Mouse (Mus musculus) C2C12 (cell line): ENCODE data around the gene Mccc2. TPM values are rescaled to one million over a fixed set of nuclear protein-coding genes. Genes with fewer than 3 reads are reported as not detected.
"Not testable (repeated sequence)": the region's sequence is repeated elsewhere in the genome, so short reads cannot be mapped to it uniquely, and the experiment has no call there.

Experiments used
- H3K27me3 ChIP-seq: one replicate; pipeline ENCODE4 v1.6.1; 2011; ENCODE audit not compliant: control insufficient read depth, insufficient read depth, insufficient read length
- H3K36me3 ChIP-seq: one replicate; pipeline ENCODE4 v1.6.1; 2011; ENCODE audit not compliant: control insufficient read depth, insufficient read depth
- H3K4me3 ChIP-seq: one replicate; pipeline ENCODE4 v1.5.1; 2011; ENCODE audit warnings: mild to moderate bottlenecking, control low read depth; ENCODE audit not compliant: poor library complexity, insufficient read depth, severe bottlenecking
- H3K79me2 ChIP-seq: one replicate; pipeline ENCODE4 v1.6.1; 2011; ENCODE audit not compliant: control insufficient read depth, insufficient read depth
- H3K79me3 ChIP-seq: one replicate; pipeline ENCODE4 v1.6.1; 2011; ENCODE audit warnings: low read depth, control low read depth
- H3ac ChIP-seq: one replicate; pipeline ENCODE3; 2011; ENCODE audit warnings: low read depth; ENCODE audit not compliant: control insufficient read depth, insufficient read length
- CEBPB ChIP-seq: IDR thresholded peaks from one replicate; pipeline ENCODE4 v1.6.1; 2011; ENCODE audit warnings: low read depth, mild to moderate bottlenecking, control low read depth, moderate library complexity
- CTCF ChIP-seq: IDR thresholded peaks from one replicate; pipeline ENCODE4 v1.5.1; 2011; ENCODE audit not compliant: control insufficient read depth, insufficient read depth, insufficient read length
- FOSL1 ChIP-seq: IDR thresholded peaks from one replicate; pipeline ENCODE4 v1.8.0; 2011; ENCODE audit warnings: mild to moderate bottlenecking, low read length; ENCODE audit not compliant: poor library complexity, insufficient read depth, severe bottlenecking
- MAX ChIP-seq: IDR thresholded peaks from one replicate; pipeline ENCODE4 v1.6.1; 2011; ENCODE audit warnings: mild to moderate bottlenecking, control low read depth
- MYOD1 ChIP-seq: IDR thresholded peaks from one replicate; pipeline ENCODE4 v1.6.1; 2011; ENCODE audit warnings: low read depth; ENCODE audit not compliant: control insufficient read depth, insufficient read length
- MYOG ChIP-seq: IDR thresholded peaks from one replicate; pipeline ENCODE4 v1.6.1; 2011; ENCODE audit not compliant: control insufficient read depth, insufficient read length; ENCODE audit errors: extremely low read depth
- USF1 ChIP-seq: IDR thresholded peaks from one replicate; pipeline ENCODE4 v1.6.1; 2011; ENCODE audit warnings: low read depth, mild to moderate bottlenecking, control low read depth, moderate library complexity
- long read RNA-seq, 2 experiments: library from polyadenylated mRNA; unstranded; transcript quantifications; one replicate each; pipeline ENCODE4 v2.0.0; 2019 to 2020
- polyA plus RNA-seq: library from polyadenylated mRNA; unstranded; fragments of >200 nt; fragmentation: generic; extraction: Trizol; gene quantifications from one replicate; pipeline ENCODE4 v1.2.1, GENCODE M21; 2012; ENCODE audit warnings: missing spikeins

Mccc2 gene
- 7.8 TPM for polyA plus RNA-seq
- long read RNA-seq, experiment 1, transcript Mccc2-201 (17 exons, 2,123 nt) = major isoform, 17 of 28 reads
- long read RNA-seq, experiment 1, partial matches to known transcripts = 2 of 28 reads
- long read RNA-seq, experiment 1, other reads (novel, unspliced or antisense) = 9 of 28 reads
- long read RNA-seq, experiment 2, transcript Mccc2-201 (17 exons, 2,123 nt) = major isoform, 77 of 89 reads
- long read RNA-seq, experiment 2, partial matches to known transcripts = 0 of 89 reads
- long read RNA-seq, experiment 2, other reads (novel, unspliced or antisense) = 12 of 89 reads

DNA sequence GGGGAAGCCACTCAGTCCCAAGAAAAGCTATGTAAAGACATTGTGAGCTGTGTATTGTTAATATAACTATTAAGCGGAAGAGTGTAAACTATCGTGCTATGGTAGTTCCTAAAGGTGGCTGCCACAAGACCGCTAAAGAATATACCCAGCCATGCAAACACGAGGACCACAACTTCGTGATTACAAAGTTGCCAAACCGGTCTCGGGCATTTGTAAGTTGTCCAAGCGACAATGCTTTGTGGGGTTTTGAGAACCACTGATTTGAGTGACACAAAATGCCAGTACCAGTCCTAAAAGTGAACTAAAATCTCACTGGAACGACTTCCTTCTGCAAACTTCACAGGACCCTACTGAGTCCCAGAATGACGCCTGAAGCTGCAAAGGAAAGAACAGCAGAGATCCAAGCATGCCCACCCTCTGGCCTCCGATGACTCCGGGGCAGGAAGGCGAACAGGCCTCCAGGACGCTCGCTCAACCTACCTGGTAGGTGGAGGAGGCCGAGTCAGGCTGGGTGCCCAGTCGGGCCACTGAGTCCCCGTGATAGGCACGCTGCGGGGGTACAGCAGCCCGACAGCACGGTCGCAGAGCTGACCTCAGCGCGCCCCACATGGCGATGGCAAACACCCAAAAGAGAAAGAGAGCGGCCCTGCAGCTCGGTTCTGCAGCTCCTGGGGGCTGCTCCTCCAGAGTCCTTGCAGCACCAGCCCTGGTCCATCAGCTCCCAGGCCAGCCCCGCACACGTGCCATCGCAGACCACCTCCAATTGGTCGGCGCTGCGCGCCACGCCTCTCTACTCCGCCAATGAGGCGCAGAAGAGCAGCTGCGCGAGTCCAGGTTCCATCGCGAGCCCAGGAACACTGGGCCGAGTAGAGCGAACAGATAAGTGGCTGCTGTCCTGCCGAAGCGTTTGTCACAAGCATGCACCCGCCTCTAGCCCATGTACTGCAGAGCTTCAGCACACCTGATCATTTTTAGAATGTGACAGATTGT is at the start of gene Mccc2:
Gene Mccc2, minus strand, starts transcription at position 734 of the 990 bp plus-strand sequence.
- Histone ChIP-seq H3K27me3 (no peaks in the 10 kb centered on the region), H3K79me2 (no peaks in the 10 kb centered on the region), H3K4me3 (peak within 1 kb of the TSS; percentile 39), H3K36me3 (peaks cover 16% of the 10 kb centered on the region), H3K79me3 (no peaks in the 10 kb centered on the region), H3ac (peak within 1 kb of the TSS; percentile 76)
- TF ChIP-seq MAX = peak; percentile 61
- TF ChIP-seq CEBPB = no peak
- peak; percentile 95 for TF ChIP-seq USF1

DNA sequence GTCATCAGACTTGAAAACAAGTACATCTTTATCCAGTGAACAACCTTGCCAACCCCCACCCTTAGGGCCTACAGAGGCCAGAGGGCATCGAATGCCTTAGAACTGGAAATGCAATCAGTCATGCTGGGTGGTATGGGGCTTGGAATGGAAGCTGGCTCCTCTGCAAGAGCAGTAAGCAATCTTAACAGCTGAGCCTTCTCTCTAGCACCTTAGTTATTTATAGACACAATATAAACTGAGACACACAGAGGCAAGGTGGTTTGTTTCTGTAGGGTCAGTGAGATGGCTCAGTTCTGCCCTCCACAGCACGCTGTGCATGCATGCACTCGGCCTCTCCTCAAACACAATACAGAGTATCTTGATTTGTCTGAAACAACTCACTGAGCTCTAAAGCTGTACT is 48.5 kb upstream of the Mccc2 start:
- Histone ChIP-seq H3K27me3 (no peaks in the 10 kb centered on the region), H3K79me2 (no peaks in the 10 kb centered on the region), H3ac (no peak overlapping the region), H3K79me3 (no peaks in the 10 kb centered on the region), H3K4me3 (no peak overlapping the region), H3K36me3 (peaks cover 82% of the 10 kb centered on the region)
- TF ChIP-seq MYOG (no peak), CEBPB (no peak), MAX (no peak), FOSL1 (no peak), MYOD1 (no peak), USF1 (no peak), CTCF (no peak)

DNA sequence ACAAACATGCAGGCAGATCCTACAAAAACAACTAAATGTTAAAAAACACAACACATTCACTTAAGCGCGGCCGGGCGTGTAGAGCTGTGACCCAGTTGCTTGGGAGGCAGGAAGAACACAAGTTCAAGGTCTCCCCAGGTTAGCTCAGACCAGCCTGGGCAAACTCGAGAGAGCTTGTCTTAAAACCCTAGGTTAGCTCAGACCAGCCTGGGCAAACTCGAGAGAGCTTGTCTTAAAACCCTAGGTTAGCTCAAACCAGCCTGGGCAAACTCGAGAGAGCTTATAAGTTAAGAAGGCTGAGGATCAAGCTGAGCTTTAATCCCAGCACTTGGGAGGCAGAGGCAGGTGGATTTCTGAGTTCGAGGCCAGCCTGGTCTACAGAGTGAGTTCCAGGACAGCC is 42.3 kb upstream of the Mccc2 start:
- H3K79me3 ChIP-seq, H3K4me3 ChIP-seq, H3ac ChIP-seq, H3K27me3 ChIP-seq, H3K79me2 ChIP-seq: not testable (repeated sequence)
- peaks cover 78% of the 10 kb centered on the region for H3K36me3 ChIP-seq

DNA sequence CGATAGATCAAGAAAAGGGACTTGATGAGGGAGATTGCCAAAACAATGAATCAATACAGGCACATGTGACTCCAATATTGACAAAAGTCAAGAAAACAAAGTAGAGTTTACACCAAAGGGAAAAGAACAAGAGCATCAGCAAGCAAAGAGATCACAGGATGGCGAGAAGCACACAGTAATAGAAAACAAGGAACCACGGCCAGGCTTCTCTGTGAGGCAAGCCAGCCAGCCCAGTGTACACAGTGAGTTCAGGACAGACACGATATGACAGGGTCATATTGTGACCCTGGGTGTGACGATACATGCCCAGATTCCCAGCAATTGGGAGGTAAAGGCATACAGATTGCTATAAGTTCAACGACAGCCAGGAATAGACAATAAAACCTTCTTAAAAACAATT is 10.6 kb upstream of the Mccc2 start:
- Histone ChIP-seq H3K27me3 (no peaks in the 10 kb centered on the region), H3ac (no peak overlapping the region), H3K36me3 (peaks cover 71% of the 10 kb centered on the region), H3K79me3 (no peaks in the 10 kb centered on the region), H3K79me2 (no peaks in the 10 kb centered on the region), H3K4me3 (no peak overlapping the region)
- TF ChIP-seq CTCF (no peak), USF1 (no peak), FOSL1 (no peak), MAX (no peak), MYOD1 (no peak), MYOG (no peak)

DNA sequence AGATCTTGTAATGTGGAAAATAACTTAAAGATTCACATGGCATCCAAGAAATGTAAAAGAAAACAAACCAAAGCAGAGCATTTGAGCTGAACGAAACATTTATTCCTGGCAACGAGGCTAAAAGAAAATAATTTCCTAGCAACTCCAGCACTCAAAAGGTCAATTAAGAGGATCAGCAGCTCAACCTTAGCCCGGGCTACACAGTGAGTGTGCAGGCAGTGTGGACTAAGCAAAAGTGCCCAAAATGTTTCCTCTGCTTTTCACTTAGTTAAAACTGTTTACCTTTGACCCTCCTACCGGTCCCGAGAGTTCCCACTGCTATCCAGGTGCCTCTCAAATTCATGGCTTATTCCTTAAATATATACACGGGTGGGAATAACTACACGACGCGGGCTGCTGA is 1.5 kb upstream of the Mccc2 start:
- TF ChIP-seq CTCF (no peak), FOSL1 (no peak), USF1 (no peak), MAX (no peak), CEBPB (no peak), MYOD1 (no peak), MYOG (no peak)
- H3K27me3 ChIP-seq = no peaks in the 10 kb centered on the region

More for the DNA sequence above, 1.5 kb upstream of the Mccc2 start:
- no peaks in the 10 kb centered on the region for H3K79me2 ChIP-seq
- peaks cover 32% of the 10 kb centered on the region for H3K36me3 ChIP-seq
- H3K4me3 ChIP-seq = no peak overlapping the region
- H3K79me3 ChIP-seq = no peaks in the 10 kb centered on the region
- H3ac ChIP-seq = no peak overlapping the region
